Mouse (Mus musculus) lung, postnatal 0 days (tissue): ENCODE measurements around the gene Inhbc.

Source experiments
- CTCF ChIP-seq: IDR thresholded peaks from 2 replicates; pipeline ENCODE4 v1.5.1; 2016; ENCODE audit warnings: antibody characterized with exemption, mild to moderate bottlenecking
- EP300 ChIP-seq: IDR thresholded peaks from 2 replicates; pipeline ENCODE4 v1.6.1; 2016; ENCODE audit warnings: antibody characterized with exemption, mild to moderate bottlenecking, control low read depth

GRCm38 (mm10) chr10:127338930-127339682, 31.1 kb downstream of the Inhbc start:
- peak; percentile 94 for TF ChIP-seq CTCF
- TF ChIP-seq EP300: no peak
